Mouse (Mus musculus) testis, adult 2 months (tissue): ENCODE measurements around the gene Apobec2. TPM values are rescaled to one million over a fixed set of nuclear protein-coding genes. Genes with fewer than 3 reads are reported as not detected.

Experiments
- H3K27ac ChIP-seq: fragments of 200-500 bp; 2 replicates; pipeline ENCODE4 v1.5.1; 2012; ENCODE audit warnings: low read depth, low read length; ENCODE audit not compliant: control insufficient read depth, insufficient read depth
- H3K27me3 ChIP-seq: fragments of 200-500 bp; 2 replicates; pipeline ENCODE4 v1.6.1; 2012; ENCODE audit warnings: mild to moderate bottlenecking, low read length, moderate library complexity; ENCODE audit not compliant: control insufficient read depth, insufficient read depth
- H3K36me3 ChIP-seq: fragments of 200-500 bp; 2 replicates; pipeline ENCODE4 v1.6.1; 2012; ENCODE audit warnings: mild to moderate bottlenecking, low read length; ENCODE audit not compliant: control insufficient read depth, insufficient read depth
- H3K4me1 ChIP-seq: fragments of 200-500 bp; 2 replicates; pipeline ENCODE4 v1.6.1; 2012; ENCODE audit warnings: low read length; ENCODE audit not compliant: control insufficient read depth, insufficient read depth
- H3K4me3 ChIP-seq: fragments of 200-500 bp; 2 replicates; pipeline ENCODE4 v1.5.1; 2012; ENCODE audit warnings: low read depth, mild to moderate bottlenecking, low read length, moderate library complexity, mixed read lengths; ENCODE audit not compliant: control insufficient read depth
- CTCF ChIP-seq: fragments of 200-500 bp; IDR thresholded peaks from 2 replicates; pipeline ENCODE4 v1.5.1; 2012; ENCODE audit warnings: low read depth, mild to moderate bottlenecking, inconsistent platforms, low read length, moderate library complexity; ENCODE audit not compliant: control insufficient read depth, insufficient read depth, insufficient replicate concordance
- POLR2A ChIP-seq: fragments of 200-500 bp; IDR thresholded peaks from 2 replicates; pipeline ENCODE4 v1.6.1; 2012; ENCODE audit warnings: low read depth, mild to moderate bottlenecking, inconsistent platforms, low read length, moderate library complexity; ENCODE audit not compliant: control insufficient read depth
- polyA plus RNA-seq: library from polyadenylated mRNA; depleted of rRNA; stranded (reverse); fragments of >200 nt; gene quantifications from 2 replicates; pipeline ENCODE4 v1.2.3, GENCODE M21; 2012

The Apobec2 gene
- polyA plus RNA-seq, 1 experiment = 0.41 TPM

GRCm38 (mm10) chr17:48462096-48462495 is 29.4 kb upstream of the Apobec2 start:
- Histone ChIP-seq H3K4me3 (no peak overlapping the region), H3K36me3 (no peaks in the 10 kb centered on the region), H3K4me1 (peaks cover under 1% of the 10 kb centered on the region), H3K27me3 (no peaks in the 10 kb centered on the region), H3K27ac (no peak overlapping the region)
- TF ChIP-seq POLR2A (no peak), CTCF (no peak)

GRCm38 (mm10) chr17:48457971-48458653 is 25.4 kb upstream of the Apobec2 start:
- H3K4me3 ChIP-seq = no peak overlapping the region
- TF ChIP-seq POLR2A (no peak), CTCF (no peak)
- H3K27me3 ChIP-seq = no peaks in the 10 kb centered on the region
- H3K36me3 ChIP-seq = no peaks in the 10 kb centered on the region
- H3K4me1 ChIP-seq = no peaks in the 10 kb centered on the region
- H3K27ac ChIP-seq = no peak overlapping the region

- H3K27me3 ChIP-seq = no peaks in the 10 kb centered on the region
- TF ChIP-seq POLR2A (no peak), CTCF (no peak)
- H3K27ac ChIP-seq = no peak overlapping the region
- no peaks in the 10 kb centered on the region for H3K36me3 ChIP-seq
- no peaks in the 10 kb centered on the region for H3K4me1 ChIP-seq
- H3K4me3 ChIP-seq = no peak overlapping the region
Measured at GRCm38 (mm10) chr17:48455955-48456354, 23.2 kb upstream of the Apobec2 start.

GRCm38 (mm10) chr17:48454688-48455087 is 22.0 kb upstream of the Apobec2 start, which contains the start of gene Unc5cl:
TSS of gene Unc5cl (plus strand) at chr17:48454901.
- TF ChIP-seq POLR2A (no peak), CTCF (no peak)
- Histone ChIP-seq H3K27ac (no peak within 1 kb of the TSS), H3K27me3 (no peaks in the 10 kb centered on the region), H3K36me3 (no peaks in the 10 kb centered on the region), H3K4me1 (no peaks in the 10 kb centered on the region), H3K4me3 (no peak within 1 kb of the TSS)

- H3K4me3 ChIP-seq = no peak overlapping the region
Measured at GRCm38 (mm10) chr17:48454190-48454589, 21.5 kb upstream of the Apobec2 start.

GRCm38 (mm10) chr17:48453489-48453888 is 20.8 kb upstream of the Apobec2 start:
- TF ChIP-seq CTCF (no peak), POLR2A (no peak)
- no peaks in the 10 kb centered on the region for H3K36me3 ChIP-seq
- no peak overlapping the region for H3K4me3 ChIP-seq
- H3K27ac ChIP-seq = no peak overlapping the region
- no peaks in the 10 kb centered on the region for H3K4me1 ChIP-seq
- H3K27me3 ChIP-seq = no peaks in the 10 kb centered on the region

More at GRCm38 (mm10) chr17:48454190-48454589, 21.5 kb upstream of the Apobec2 start:
- Histone ChIP-seq H3K27ac (no peak overlapping the region), H3K36me3 (no peaks in the 10 kb centered on the region), H3K27me3 (no peaks in the 10 kb centered on the region), H3K4me1 (no peaks in the 10 kb centered on the region)
- TF ChIP-seq POLR2A (no peak), CTCF (no peak)

- Histone ChIP-seq H3K4me3 (no peak overlapping the region), H3K36me3 (no peaks in the 10 kb centered on the region), H3K27ac (no peak overlapping the region), H3K27me3 (no peaks in the 10 kb centered on the region), H3K4me1 (no peaks in the 10 kb centered on the region; the same call in 1 of the 2 replicates)
- TF ChIP-seq CTCF (no peak), POLR2A (no peak)
Measured at GRCm38 (mm10) chr17:48451753-48452444, 19.2 kb upstream of the Apobec2 start.
